Mouse (Mus musculus): Measurements from ENCODE around the gene Sspo.
"Not testable (repeated sequence)": the region's sequence is repeated elsewhere in the genome, so short reads cannot be mapped to it uniquely, and the experiment has no call there.

Gene Sspo

DNA sequence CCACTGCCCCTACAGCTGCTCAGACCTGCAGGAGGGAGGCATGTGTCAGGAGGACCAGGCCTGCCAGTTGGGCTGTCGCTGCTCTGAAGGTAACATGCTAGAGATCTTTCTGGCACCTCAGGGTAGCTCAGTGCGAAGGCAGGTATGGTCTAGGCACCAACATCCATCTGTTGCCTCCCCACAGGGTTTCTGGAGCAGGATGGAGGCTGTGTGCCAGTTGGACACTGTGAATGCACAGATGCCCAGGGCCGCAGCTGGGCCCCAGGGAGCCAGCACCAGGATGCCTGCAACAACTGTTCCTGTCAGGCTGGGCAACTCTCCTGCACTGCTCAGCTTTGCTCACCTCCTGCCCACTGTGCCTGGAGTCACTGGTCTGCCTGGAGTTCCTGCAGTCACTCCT lies 41.7 kb downstream of the Sspo start:
- no peak for DNase-seq

DNA sequence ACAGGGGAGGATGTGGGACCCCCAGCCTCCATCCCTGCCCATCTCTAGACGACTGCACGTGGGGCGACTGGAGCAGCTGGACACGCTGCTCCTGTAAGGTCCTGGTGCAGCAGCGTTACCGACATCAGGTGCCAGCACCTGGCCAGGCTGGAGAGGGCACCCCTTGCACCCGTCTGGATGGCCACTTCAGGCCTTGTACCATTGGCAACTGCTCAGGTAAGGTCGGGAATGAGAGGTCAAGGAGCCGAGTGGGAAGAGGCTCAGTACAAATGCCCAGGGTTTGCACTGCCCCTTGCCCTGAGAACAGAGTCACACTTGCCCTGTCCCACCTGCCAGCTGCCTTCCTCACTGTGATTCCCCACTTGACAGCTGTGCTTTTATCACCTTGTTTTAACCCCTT lies 43.3 kb downstream of the Sspo start:
- DNase-seq: no peak

DNA sequence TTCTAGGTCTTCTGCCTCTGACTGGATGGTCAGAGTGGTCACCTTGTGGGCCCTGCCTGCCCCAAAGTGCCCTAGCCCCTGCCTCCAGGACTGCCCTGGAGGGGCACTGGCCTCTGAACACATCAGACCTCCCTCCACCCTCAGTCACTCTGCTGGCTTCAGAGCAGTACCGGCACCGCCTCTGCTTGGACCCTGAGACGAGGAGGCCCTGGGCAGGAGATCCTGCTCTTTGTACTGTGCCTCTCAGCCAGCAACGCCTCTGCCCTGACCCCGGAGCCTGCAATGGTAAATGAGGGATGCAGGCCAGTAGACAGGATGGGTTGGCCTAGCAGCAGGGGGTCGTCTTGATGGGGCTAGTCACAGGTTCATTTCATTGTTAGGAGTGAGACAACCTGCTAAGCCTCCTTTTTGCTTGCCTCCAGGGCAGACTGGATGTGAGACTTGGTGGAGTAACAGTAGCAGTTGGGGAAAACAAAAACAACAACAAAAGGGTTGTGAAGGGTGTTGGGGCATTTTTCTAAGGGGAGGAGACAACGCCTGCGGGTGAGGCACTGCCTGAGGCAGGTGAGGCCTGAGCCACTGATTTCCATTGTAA lies 45.2 kb downstream of the Sspo start:
- no peak for DNase-seq

DNA sequence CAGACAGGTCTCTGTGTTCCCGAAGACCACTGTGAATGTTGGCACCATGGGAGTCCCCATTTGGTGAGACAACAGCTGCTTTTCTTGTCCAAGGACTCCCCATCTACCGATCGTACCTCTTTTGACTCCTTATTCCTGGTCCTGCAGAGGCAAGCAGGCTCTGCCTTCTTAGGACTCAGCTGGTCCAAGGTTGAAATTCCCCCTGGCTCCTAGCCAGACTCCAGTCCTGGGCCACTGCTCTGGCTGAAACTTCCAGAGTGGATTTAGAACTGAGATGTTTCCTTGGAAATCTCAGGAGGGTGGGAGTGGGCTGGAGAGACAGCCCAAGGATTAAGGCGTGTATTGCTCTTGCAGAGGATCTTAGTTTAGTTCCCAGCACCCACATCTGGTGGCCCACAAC lies 49.5 kb downstream of the Sspo start:
- DNase-seq: no peak

DNA sequence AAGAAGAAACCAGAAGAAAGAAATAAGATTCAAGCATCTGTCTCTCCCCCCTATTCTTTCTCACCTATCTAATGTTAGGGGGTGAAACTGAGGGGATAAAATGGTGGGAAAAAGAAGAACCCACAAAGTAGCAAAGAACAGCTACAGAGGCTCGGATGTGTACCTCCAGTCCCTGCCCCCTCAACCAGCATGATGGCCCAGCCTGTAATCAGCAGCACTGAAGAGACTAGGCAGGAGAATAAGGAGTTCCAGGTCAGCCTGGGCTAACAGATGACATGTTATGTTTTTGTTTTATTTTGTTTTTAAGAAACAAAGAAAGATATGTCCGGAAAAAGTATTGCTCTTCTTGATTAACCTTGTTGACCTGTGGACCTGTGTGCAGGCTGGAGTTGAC lies 55.8 kb downstream of the Sspo start:
- no peak for DNase-seq

DNA sequence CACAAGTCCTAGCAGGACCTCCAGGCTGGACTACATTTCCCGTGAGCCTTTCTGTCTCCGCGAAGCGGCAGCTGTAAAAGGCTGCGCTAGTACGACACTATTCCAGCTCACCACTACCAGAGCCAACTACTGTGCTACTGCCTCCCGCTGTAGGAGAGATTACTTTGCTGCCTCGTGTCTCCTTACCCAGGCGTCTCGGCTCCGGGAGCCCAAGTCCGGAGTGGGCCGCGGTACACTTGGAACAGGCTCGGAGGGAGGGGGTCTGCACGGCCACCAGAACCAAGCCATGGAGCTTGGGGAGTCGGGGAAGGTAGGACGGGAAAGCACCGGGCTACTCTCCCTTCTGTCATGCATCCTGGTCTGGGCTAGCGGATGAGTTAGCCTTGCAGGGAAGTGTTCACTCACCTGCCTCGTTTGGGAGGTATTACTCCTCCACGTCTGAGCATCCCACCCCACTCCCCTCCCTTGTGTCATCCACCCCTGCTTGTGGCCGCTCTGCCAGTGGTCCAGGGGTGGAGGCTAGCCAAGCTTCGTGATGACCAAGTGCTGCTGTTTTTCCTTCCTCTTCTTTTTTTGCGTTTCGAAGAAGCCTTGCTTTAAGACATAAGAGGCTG lies 56.3 kb downstream of the Sspo start:
- peak; percentile 21 to 24 for DNase-seq

DNA sequence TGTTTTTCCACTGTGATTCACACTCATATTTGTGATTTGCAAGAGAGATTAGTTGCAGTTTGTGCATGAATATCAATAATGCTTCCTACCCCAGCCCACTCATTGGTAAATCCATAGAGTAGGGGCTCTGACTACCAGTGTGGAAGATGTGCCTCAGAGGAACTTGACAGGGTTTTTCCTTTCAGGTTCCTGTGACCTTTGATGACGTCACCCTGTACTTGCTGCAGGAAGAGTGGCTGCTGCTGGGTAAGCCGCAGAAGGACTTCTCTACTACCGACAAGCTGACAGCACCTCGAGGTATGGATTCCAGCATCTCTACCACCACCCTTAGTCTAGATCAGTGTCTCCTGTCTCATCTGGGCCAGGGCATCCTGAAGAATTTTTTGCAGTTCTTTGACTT lies 60.1 kb downstream of the Sspo start:
- no peak for DNase-seq

DNA sequence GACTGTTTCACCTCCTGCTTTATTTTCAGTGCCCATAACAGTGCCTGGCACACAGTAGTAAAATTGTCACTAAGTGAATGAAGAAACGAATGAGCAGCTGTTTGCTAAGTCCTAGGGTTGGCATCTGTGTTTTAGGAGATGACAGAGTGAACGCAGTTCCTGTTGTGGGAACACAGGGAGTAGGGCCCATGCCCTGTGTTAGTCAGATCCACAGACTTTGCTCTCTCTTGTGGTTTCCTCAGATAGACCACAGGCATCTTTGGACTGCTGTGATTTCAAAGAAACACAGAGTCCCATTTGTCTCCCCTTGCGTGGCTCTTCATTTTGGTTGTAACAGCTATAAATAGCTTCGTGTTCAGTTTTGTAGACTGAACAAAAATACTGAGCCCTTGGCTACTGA lies 62.4 kb downstream of the Sspo start:
- DNase-seq: no peak

DNA sequence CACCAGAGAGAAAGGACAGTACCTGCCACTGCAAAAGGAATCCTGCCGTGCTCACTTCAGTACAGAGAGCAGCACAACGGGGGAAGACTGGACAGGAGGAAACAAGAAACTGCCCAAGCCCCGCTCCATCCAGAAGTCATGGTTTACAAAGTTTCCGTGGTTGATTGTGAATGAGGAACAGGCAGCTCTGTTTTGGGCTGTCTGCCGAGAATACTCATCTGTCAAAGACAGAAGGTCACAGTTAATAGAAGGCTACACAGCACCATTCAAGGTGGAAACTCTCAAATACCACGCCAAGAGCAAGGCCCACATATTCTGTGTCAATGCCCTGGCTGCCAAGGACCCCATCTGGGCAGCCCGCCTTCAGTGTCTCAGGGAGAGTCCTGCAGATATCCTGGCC lies 63.8 kb downstream of the Sspo start:
- no peak for DNase-seq

DNA sequence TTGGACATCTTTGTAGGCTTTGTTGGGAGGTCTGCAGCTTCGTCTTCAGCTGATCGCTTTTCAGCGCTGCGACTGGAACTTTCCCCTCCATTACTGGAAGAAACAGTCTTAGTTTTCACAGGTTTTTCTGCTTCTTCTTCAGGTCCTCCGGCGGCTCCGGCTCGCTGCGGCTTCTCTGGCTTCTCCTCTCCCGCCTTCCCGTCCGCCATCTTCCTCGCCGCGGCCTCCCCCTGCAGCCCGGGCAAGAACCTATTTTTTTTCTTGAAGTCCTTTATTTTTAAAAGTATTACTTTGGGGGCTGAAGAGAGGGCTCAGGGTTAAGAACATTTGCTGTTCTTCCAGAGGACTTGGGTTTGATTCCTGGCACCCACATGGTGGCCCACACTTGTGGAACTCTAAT lies 76.9 kb downstream of the Sspo start:
- not testable (repeated sequence) for DNase-seq

DNA sequence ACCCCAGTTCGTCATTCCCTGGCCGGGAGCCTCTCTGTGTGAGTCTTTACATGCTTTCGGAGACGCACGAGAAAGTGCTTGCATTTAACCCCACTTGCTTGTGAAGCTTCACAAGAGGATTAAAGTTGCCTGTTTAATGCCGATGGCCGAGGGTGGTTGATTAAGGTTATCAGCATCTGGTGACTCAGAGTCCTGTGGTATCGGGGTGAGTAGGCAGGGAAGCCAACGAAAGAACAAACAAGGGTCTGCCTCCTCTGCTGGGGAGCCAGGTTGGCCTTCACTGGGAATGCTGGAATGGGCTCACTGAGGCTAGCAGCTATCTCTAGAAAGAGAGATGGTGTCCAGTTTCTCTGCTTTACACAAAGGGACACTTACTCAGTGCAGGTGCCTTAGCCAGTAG lies 79.9 kb downstream of the Sspo start:
- no peak for DNase-seq

DNA sequence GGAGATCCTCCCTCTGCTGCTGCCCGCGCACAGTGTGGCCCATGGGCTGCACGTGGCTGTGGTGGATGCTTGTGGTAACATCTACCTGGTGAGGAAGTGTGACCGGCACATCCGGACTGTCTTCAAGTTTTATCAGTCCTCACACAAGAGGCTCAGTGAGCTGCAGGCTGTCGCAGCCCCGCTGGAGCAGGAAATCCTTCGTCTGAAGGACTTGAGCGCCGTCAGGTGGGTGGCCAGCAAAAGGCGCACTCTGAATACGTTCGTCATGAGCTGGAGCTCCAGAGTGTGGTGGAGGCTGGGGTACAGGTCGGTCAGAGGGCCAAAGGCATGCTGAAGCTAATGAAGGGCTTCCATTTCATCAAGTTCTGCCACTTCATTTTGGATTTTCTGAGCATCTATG lies 81.2 kb downstream of the Sspo start:
- no peak for DNase-seq

DNA sequence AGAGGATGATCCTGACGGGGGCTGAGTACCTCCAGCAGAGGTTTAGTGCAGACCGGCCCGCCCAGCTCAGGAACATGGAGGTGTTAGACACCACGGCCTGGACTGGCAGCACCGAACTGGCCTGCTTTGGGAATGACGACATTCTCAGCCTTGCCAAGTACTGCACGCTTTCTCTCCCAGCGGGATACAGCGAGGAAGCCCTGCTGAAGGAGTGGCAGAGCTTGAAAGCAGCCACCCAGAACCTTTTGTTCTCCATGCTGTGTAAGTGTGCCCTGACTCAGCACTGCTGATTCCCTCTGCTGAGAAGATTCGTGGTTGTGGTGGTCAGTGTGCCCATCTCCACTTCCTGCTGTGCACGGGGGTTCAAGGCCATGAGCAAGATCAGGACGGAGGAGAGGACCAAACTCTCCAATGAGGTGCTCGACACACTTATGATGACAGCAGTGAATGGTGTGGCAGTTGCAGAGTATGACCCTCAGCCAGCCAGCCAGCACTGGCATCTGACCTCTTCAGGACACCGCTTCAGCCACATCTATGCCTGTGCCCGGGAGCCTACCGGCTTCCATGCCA lies 81.9 kb downstream of the Sspo start:
- no peak for DNase-seq

DNA sequence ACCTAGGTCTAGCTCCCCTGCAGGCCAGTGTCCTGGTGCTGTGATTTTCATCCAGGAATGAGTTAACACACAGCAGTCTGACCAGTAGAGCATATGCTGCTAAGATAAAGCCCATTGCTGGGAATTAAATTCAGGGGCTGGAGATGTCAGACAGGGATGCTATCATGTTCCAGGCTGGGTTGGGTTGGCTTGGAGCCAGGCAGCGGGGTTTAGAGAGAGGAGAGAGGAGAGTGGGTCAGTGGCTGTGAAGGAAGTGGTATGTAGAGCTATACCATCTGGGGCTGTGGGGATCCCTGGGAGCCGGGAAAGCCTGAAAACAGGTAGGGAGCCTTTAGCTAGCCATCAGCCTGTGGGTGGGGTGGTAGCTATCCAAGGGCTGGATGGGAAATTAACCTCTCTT lies 82.8 kb downstream of the Sspo start:
- DNase-seq: no peak

DNA sequence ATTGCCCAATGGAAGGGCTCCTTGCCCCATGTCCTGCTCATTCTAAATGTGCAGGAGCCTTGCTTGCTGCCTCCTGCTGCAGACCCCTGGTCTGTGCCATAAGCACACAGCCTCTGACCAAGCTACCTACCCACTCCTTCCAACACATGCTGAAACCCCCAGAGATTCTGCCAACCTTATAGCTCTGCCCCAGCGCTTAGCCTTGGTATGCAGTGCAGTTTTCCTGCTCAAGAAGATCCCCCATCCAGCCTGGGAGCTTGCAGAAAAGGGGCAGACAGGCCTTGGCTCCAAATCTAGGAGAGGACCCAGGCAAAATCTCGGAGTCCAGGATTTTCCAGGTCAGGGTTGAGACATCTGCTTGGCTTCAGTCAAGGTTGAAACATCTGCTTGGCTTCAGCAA lies 85.4 kb downstream of the Sspo start:
- no peak for DNase-seq

DNA sequence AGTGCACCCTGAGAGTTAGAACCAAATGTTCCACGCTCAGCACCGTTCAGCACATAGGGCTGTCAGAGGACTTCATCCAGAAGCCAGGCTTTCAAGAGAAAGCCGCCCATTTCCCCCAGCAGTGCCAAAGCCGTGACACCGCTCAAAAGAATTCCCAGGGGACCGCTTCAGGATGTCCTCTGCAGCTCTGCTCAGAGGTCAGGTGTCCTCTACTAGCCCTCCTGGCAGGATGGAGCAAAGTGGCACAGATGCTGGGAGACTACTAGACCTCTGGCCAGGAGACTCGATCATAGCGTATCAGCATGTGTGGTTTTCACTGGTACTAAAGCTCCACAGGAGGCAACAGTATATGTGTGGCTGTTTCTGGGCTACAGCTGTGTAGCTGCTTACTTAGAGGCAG lies 86.9 kb downstream of the Sspo start:
- DNase-seq: no peak

DNA sequence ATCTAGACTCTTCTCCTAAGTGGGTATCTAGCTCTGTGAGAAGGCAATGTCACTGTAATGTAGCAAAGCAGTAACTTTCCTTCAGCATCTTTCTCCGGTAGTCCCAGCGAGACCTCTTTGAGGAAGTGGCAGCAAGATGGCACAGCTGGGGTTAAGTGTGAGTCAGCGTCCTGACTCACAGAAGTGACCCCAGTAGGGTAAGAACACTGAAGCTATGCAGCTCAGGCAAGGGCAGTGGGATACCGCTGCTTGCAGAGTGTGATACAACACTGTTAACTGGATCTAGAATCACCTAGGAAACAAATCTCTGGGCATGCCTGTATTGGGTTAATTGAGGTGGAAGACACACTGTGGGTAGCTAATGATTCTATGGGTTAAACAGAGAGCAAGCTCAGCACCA lies 88.1 kb downstream of the Sspo start:
- DNase-seq: no peak

DNA sequence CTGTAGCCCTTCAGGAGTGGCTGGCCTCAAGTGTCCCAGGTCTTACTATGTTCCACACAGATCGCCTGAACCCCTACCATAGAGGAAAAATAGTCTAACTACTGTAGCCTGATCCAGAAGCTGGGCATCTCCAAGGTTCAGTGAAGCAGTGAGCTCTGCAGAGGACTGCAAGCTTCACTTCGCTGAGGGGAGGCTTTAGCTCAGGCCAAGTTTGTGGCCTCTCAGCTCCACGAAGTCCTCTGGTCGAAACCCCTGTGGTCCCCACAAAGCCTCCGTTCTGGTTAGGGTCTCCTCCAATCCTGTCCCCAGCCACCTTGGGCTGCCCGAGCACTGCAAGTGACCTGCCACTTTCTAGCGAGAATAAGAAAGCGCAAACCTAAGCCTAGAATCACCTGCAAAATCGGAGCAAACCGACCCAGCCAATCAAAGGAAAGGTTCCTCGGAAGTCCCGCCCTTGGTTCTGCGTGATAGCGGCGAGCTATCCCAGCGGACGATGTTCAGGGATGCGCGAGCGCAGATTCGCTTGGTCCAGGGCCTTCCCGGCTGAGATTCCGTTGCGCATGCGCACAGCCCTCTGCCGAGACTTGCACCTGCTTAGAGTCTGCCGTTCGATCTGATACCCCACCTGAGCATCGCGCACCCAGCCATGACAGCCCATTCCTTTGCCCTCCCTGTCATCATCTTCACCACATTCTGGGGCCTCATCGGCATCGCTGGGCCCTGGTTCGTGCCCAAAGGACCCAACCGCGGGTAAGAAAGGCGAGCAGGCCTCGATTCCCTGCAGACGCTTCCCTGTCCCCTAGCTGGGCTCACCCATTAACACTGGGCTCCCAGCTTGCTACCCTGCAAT lies 89.3 kb downstream of the Sspo start, which contains the start of gene Atp6v0e2:
Atp6v0e2 (plus strand) TSS at position 511 of the 850 bp plus-strand sequence.
- DNase-seq: no peak

DNA sequence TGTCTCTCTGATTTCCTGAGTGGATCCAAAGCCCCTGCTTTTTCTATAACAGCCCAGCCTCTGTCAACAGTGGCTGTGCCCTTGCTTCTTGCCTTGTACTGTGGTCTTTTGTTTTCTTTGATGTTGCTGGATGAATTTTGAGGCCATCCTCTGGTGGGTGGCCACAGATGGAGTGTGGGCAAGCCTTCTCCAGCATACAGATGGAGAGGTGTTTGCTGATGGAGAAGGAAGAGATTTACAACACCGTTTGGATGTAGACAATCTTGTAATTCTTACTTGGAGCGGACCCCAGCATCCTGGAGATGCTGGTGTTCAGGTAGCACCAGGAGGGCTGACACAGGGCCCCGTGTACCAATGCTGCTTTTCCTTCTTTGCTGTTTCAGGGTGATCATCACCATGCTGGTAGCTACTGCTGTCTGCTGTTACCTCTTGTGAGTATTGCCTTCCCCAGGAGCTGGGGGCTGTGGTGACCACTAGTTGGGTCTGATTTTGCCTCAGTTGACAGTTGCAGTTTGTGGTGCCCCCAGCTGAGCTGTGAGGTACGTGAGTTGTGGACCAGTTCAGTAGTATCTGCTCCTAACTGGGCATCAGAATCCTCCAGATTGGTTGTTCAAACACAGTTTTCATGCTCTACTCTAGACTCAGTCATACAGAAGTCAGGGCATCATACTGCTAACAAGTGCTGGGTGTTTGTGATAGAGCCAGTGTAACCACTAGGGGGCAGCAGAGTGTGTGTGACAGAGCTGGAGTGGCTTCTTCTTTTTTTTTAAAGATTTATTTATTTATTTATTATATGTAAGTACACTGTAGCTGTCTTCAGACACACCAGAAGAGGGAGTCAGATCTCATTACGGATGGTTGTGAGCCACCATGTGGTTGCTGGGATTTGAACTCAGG lies 91.1 kb downstream of the Sspo start:
- no peak for DNase-seq

DNA sequence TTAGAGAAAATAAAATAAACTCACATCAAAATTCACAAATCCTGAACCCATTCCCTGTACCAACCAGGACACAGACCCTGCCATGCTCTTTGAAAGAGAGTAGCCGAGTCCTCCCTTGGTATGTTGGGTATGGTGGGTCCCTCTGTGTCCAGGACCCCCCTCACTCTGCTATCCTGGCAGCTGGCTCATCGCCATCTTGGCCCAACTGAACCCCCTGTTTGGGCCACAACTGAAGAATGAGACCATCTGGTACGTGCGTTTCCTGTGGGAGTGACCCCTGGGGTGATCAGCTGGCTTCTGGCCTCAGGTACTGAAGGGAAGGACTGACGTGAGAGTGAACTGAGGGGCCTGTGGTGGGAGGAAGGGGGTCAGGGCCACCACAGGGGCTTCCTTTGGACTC lies 91.8 kb downstream of the Sspo start:
- DNase-seq: no peak

DNA sequence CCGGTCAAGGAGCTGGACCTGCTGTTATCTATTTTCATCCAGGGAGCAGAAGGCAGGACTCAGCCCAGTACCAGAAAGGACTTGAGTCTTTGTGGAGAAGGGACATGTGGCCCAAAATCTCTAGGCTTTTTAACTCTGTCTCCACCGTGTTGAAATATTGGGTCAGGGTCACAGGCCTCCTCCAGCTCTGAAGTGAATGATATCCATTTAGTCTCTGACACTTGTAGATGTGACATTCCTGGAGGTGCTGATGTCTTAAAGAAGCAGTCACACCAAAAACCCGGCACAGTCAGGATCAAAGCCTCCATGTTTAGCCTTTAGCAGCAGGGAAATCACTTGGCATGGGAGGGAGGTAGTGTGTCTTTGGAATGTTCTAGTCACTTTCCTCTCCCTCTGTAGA lies 92.7 kb downstream of the Sspo start:
- DNase-seq: no peak

DNA sequence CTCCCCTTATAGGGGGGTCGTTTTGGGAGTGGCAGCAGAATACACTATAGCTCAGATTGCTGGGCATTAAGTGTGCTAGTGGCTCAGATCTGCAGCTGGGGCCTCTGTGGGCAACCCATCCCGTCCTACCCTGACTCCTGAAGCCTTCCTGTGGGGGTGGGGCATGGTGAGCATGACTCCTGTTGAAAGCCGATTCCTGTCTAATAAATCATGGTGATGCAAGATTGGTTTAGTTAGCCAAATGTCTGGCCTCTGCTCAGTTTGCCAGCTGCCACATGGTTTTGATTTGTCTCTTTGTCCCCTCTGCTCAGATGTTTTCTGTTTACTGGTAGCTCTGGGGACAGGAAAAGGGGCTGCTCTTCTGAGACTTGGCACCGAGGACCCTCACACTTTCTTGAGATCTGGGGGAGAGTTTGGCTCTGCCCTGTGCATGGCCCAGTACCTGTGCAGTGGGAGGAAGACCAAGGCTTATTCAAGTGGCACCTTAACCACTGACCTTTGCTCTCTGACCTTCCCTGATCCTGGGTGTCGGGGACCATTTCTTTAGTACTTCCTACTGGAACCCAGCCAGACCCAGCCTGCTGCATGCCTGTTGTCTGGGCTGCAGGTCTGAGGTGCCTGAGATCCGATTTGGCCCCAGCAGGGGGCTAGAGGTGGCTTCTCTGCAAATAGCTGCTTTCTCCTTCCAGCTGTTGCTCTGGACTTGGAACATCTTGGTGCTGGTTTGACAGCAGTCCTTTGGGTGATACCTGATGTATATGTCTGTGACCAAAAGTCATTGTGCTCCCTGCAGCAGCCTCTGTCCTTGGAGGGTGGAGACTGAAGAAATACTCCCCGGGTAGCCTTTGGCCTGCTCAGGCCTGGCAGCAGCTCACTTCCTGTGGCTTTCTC lies 93.8 kb downstream of the Sspo start:
- DNase-seq: no peak
